Mouse (Mus musculus) layer of hippocampus, adult 18-20 months (tissue): Measurements from ENCODE around the gene Mavs. TPM values are rescaled to one million over a fixed set of nuclear protein-coding genes. Genes with fewer than 3 reads are reported as not detected.

Experiments used
- DNase-seq, 2 experiments: peaks; one replicate each; pipeline ENCODE4 v3.0.0; 2022; ENCODE audit warnings: low spot score in 2 of 2
- microRNA-seq, 2 experiments: library from miRNA; unstranded; fragments of <30 nt; microRNA quantifications; one replicate each; pipeline ENCODE4 v1.2.0; 2021
- total RNA-seq, 2 experiments: library from RNA; stranded (reverse); gene quantifications; 2 replicates each; pipeline ENCODE4 v1.2.3; 2021

Gene Mavs
- total RNA-seq, 2 experiments from 2014 or later, result 7.6 to 9.4 TPM

DNA sequence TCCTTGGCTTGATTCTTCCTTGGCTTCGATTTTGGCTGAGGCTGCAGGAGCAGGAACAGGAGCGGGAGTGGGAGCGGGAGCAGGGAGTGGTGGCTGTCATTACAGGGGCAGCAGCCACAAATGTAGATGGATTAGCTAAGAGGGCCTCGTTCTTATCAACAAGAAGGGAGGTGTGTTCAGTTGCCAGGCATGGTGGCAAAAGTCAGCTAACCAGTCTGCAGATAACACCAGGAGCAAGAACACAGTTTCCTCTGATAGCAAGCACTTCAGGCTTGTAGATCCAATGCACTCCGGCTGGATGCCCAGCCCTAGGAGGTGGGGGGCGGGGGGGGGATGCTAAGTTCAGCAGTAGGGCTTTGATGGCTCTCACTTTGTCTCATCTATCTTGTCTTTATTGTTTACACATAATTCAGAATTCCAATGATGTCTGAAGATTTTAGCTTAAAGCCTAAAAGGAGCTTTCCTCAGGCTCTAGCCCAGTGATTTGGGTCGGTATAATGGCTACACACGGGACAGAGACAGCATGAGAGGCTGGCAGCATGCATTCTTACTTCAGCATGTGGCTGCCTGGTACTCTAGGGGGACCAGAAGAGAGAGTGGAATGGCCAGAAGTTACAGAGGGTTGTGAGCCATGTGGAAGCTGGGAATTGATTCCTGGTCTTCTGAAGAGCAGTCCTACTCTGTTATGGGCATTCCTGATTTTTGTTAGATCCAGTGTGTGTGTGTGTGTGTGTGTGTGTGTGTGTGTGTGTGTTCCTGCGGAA lies 26.9 kb downstream of the Mavs start:
- no peak for DNase-seq

GRCm38 (mm10) chr2:131261481-131262212 lies 27.8 kb downstream of the Mavs start:
- no peak for DNase-seq

GRCm38 (mm10) chr2:131262213-131262672 lies 28.4 kb downstream of the Mavs start, which contains the start of gene Pank2:
TSS of gene Pank2 (plus strand) at chr2:131262495.
- peak; percentile 98 to 99 for DNase-seq

DNA sequence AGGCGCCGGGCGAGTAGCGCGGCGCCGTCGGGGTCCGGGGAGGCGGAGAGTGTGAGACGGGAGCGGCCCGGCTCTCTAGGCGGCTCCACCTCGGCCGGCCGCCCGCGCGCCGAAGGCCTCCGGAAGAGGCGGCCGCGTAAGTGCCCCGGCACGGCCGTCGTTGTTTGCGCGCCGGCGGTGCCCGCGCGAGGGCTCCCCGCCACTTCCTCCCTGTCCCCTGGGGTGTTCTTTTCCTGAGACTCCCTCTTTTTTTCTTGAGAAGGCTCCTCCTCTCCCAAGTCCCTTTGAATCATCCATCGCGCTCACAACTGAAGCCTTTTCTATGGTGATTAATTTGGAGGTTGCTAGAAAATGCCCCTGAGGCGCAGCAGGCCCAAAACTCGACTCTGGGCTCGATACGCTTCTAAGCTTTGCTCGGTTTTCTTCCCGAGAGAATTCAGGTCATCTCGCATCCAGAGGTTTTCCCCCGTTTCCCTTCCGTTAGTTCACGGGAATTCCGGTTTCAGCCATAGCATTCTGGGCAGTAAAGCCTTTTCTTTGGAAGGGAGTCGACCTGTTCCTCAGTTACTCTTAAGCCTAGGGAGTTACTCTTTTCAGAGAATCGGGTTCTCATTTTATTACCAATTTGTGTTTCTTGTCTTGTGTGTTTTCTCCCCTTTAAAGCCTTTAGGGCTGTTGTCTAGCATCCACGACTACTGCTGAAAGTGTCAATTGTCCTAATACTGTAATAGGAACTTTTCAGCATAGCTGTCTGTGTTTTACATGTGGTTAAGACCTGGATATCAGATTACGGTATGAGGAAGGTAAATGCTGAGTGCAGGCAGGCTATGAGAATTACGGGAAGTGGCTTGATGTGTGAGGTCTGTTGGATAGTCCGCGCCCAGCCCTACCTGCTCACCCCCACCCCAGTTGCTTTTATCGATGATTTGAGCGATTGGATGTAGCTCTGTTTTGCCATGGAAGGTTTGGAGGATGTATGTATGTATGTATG lies 29.1 kb downstream of the Mavs start:
- DNase-seq, result no peak

DNA sequence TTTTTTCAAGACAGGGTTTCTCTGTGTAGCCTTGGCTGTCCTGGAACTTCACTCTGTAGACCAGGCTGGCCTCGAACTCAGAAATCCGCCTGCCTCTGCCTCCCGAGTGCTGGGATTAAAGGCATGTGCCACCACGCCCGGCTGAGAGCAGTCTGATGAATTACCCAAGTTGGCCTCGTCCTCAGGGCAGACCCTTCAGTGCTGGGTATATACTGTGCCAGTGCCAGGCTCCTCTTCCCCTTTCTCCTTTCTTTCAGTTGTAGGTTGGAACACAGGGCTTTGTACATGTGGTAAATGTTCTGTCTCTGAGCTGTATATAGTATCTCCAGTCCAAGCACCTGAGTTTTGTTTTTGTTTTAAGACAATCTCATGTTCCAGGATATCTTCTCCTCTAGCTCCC lies 30.2 kb downstream of the Mavs start:
- no peak for DNase-seq

GRCm38 (mm10) chr2:131265056-131265455 lies 31.2 kb downstream of the Mavs start:
- no peak for DNase-seq

GRCm38 (mm10) chr2:131275493-131275892 lies 41.6 kb downstream of the Mavs start:
- no peak for DNase-seq

DNA sequence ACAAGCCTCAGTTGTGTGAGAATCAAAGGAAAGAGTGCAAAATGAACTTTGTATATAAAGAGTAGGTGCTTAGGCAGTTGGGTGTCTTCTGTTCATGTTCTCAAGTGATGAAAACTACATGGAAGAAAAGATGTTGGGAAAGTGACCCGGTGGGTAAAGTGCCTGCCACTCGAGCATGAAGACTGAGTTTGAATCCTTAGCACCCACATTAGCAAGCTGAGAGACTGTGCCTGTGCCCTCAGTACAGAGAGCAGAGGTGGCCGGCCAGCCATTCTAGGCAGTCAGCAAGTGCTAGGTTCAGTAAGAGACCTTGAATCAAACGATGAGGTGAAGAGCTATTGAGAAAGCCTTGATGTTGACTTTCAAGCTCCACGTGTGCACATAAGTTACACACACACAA lies 42.9 kb downstream of the Mavs start:
- no peak for DNase-seq

DNA sequence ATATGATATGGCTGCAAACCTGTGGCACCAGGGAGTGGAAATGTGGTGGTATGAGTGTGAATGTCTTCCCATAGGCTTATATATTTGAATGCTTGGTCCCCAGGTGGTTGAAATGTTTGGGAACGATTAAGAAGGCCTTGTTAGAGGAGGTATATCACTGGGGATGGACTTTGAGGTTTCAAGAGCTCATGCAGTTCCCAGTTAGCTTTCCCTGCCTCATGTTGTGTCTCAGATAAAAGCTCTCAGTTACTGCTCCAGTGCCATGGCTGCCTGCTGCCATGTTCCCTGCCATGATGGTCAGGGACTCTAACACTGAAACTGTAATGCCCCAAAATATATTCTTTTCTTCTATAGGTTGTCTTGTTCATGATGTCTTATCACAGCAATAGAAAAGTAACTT lies 47.7 kb downstream of the Mavs start:
- DNase-seq, result no peak

DNA sequence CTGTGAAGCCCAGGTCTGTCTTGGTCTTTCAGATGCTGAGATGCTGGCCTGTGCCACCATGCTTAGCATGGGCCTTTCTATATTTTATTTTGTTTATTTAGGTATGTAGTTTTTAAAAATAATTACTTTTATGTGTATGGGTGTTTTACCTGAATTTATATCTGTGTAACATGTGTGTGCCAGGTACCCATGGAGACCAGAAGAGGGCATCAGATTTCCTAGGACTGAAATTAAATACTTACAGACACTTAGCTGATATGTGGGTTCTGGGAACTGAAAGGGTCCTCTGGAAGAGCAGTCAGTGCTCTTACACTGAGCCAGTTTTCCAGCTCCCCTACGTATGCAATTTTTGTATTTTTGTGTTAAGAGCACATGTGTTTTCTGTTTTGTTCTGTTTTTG lies 52.4 kb downstream of the Mavs start:
- no peak for DNase-seq

- DNase-seq, result no peak
These were observed 56.8 kb downstream of the Mavs start for GRCm38 (mm10) chr2:131290669-131291068.

GRCm38 (mm10) chr2:131296746-131297261 lies 62.9 kb downstream of the Mavs start:
- DNase-seq, result no peak

Small RNA genes lying within 50 kb of the gene (microRNA-seq; reads per million reads assigned to microRNA genes)
- 15.0 to 38.4 reads per million in 2 experiments for gene Mir103-2

Other genes with a start within 250 kb of the Mavs start
- gene Gfra4, start 191.0 kb upstream of the Mavs start, total RNA-seq, result 10 to 100 TPM; 61.4 to 65.5 TPM
- gene Adam33, start 170.2 kb upstream of the Mavs start, total RNA-seq, result under 1 TPM; 0.18 to 0.74 TPM
- gene Siglec1, start 147.3 kb upstream of the Mavs start, total RNA-seq, result under 1 TPM; 0.36 to 0.47 TPM
- 1 to 10 TPM; 6.1 to 8.3 TPM for gene Hspa12b, start 106.8 kb upstream of the Mavs start, total RNA-seq
- not detected for gene Gm11037, start 100.6 kb upstream of the Mavs start, total RNA-seq
- gene 1700037H04Rik, start 74.0 kb upstream of the Mavs start, total RNA-seq, result 10 to 100 TPM; 57.7 to 60.0 TPM
- gene Cenpb, start 54.0 kb upstream of the Mavs start, total RNA-seq, result 10 to 100 TPM; 70.4 to 73.5 TPM
- 10 to 100 TPM; 15.5 to 15.9 TPM for gene Cdc25b, start 47.1 kb upstream of the Mavs start, total RNA-seq
- 1 to 10 TPM; 7.2 to 9.0 TPM for gene Spef1, start 46.8 kb upstream of the Mavs start, total RNA-seq
- gene Ap5s1, start 27.0 kb upstream of the Mavs start, total RNA-seq, result 10 to 100 TPM; 22.1 to 24.4 TPM
- 10 to 100 TPM; 51.1 to 60.1 TPM for gene Pank2, start 28.4 kb downstream of the Mavs start, total RNA-seq
- 10 to 100 TPM; 28.8 to 32.3 TPM for gene Rnf24, start 118.8 kb downstream of the Mavs start, total RNA-seq